Mouse (Mus musculus): Measurements from ENCODE around the gene Krtap4-7. TPM values are rescaled to one million over a fixed set of nuclear protein-coding genes. Genes with fewer than 3 reads are reported as not detected.
"Not testable (repeated sequence)": the region's sequence is repeated elsewhere in the genome, so short reads cannot be mapped to it uniquely, and the experiment has no call there.

The Krtap4-7 gene
- not detected in 2 replicates for polyA plus RNA-seq (2011; ENCODE audit: insufficient read length, low read depth, missing spikeins)

GRCm38 (mm10) chr11:99643635-99644139 lies at the start of gene Krtap4-7:
Gene Krtap4-7, minus strand, starts transcription at chr11:99644089.
- not testable (repeated sequence) for H3K4me1 ChIP-seq (ENCODE audit: control insufficient read depth, insufficient read depth, low read length); H3K4me3 ChIP-seq (ENCODE audit: insufficient read depth, low read length); H3K27ac ChIP-seq (ENCODE audit: insufficient read depth, low read length)

GRCm38 (mm10) chr11:99690463-99690862 lies 46.6 kb upstream of the Krtap4-7 start, which contains the start of gene Gm14190:
Gene Gm14190, minus strand, starts transcription at chr11:99690740.
- no peak within 1 kb of the TSS for H3K27ac ChIP-seq (ENCODE audit: insufficient read depth, low read length)
- H3K4me1 ChIP-seq (ENCODE audit: control insufficient read depth, insufficient read depth, low read length): no peaks in the 10 kb centered on the region
- TF ChIP-seq CTCF (IDR thresholded peaks at IDR 0.05; ENCODE audit: borderline replicate concordance, insufficient read depth, low read length) (no peak), POLR2A (IDR thresholded peaks at IDR 0.05; ENCODE audit: low read depth, low read length) (no peak)

GRCm38 (mm10) chr11:99685235-99685634 lies 41.3 kb upstream of the Krtap4-7 start:
- H3K27ac ChIP-seq (ENCODE audit: insufficient read depth, low read length); H3K4me1 ChIP-seq (ENCODE audit: control insufficient read depth, insufficient read depth, low read length); H3K4me3 ChIP-seq (ENCODE audit: insufficient read depth, low read length): not testable (repeated sequence)

More at GRCm38 (mm10) chr11:99690463-99690862, 46.6 kb upstream of the Krtap4-7 start, which contains the start of gene Gm14190:
- H3K4me3 ChIP-seq (ENCODE audit: insufficient read depth, low read length): no peak within 1 kb of the TSS

GRCm38 (mm10) chr11:99683481-99683880 lies 39.6 kb upstream of the Krtap4-7 start:
- Histone ChIP-seq H3K27ac (ENCODE audit: insufficient read depth, low read length) (no peak overlapping the region), H3K4me1 (ENCODE audit: control insufficient read depth, insufficient read depth, low read length) (no peaks in the 10 kb centered on the region), H3K4me3 (ENCODE audit: insufficient read depth, low read length) (no peak overlapping the region)
- TF ChIP-seq POLR2A (IDR thresholded peaks at IDR 0.05; ENCODE audit: low read depth, low read length): no peak
- TF ChIP-seq CTCF (IDR thresholded peaks at IDR 0.05; ENCODE audit: borderline replicate concordance, insufficient read depth, low read length): no peak

- no peak for TF ChIP-seq POLR2A (IDR thresholded peaks at IDR 0.05; ENCODE audit: low read depth, low read length)
- no peak for TF ChIP-seq CTCF (IDR thresholded peaks at IDR 0.05; ENCODE audit: borderline replicate concordance, insufficient read depth, low read length)
- H3K4me1 ChIP-seq (ENCODE audit: control insufficient read depth, insufficient read depth, low read length): no peaks in the 10 kb centered on the region
- no peak within 1 kb of the TSS for H3K4me3 ChIP-seq (ENCODE audit: insufficient read depth, low read length)
- no peak within 1 kb of the TSS for H3K27ac ChIP-seq (ENCODE audit: insufficient read depth, low read length)
Measured at GRCm38 (mm10) chr11:99665860-99666259, 22.0 kb upstream of the Krtap4-7 start, which contains the start of gene Krtap4-6. Gene Krtap4-6, minus strand, starts transcription at chr11:99665960.

GRCm38 (mm10) chr11:99662802-99663201 lies 18.9 kb upstream of the Krtap4-7 start:
- H3K4me1 ChIP-seq (ENCODE audit: control insufficient read depth, insufficient read depth, low read length): peaks cover 7% of the 10 kb centered on the region; the same call in 1 of the 2 replicates
- no peak overlapping the region for H3K4me3 ChIP-seq (ENCODE audit: insufficient read depth, low read length)
- TF ChIP-seq CTCF (IDR thresholded peaks at IDR 0.05; ENCODE audit: borderline replicate concordance, insufficient read depth, low read length) (no peak), POLR2A (IDR thresholded peaks at IDR 0.05; ENCODE audit: low read depth, low read length) (no peak)
- no peak overlapping the region for H3K27ac ChIP-seq (ENCODE audit: insufficient read depth, low read length)

GRCm38 (mm10) chr11:99659256-99659655 lies 15.4 kb upstream of the Krtap4-7 start:
- H3K27ac ChIP-seq (ENCODE audit: insufficient read depth, low read length): peak overlapping the region; percentile 46; the same call in 1 of the 2 replicates
- TF ChIP-seq POLR2A (IDR thresholded peaks at IDR 0.05; ENCODE audit: low read depth, low read length) (no peak), CTCF (IDR thresholded peaks at IDR 0.05; ENCODE audit: borderline replicate concordance, insufficient read depth, low read length) (no peak)
- peaks cover 7% of the 10 kb centered on the region; the same call in 1 of the 2 replicates for H3K4me1 ChIP-seq (ENCODE audit: control insufficient read depth, insufficient read depth, low read length)
- no peak overlapping the region for H3K4me3 ChIP-seq (ENCODE audit: insufficient read depth, low read length)

- H3K4me1 ChIP-seq (ENCODE audit: control insufficient read depth, insufficient read depth, low read length); H3K4me3 ChIP-seq (ENCODE audit: insufficient read depth, low read length): not testable (repeated sequence)
- peak within 1 kb of the TSS; percentile 74 for H3K27ac ChIP-seq (ENCODE audit: insufficient read depth, low read length)
Measured at GRCm38 (mm10) chr11:99658467-99659010, 14.7 kb upstream of the Krtap4-7 start, which contains the start of gene Gm11563. Gene Gm11563, minus strand, starts transcription at chr11:99658960.

GRCm38 (mm10) chr11:99657051-99657450 lies 13.2 kb upstream of the Krtap4-7 start:
- peaks cover 7% of the 10 kb centered on the region; the same call in 1 of the 2 replicates for H3K4me1 ChIP-seq (ENCODE audit: control insufficient read depth, insufficient read depth, low read length)
- no peak overlapping the region for H3K27ac ChIP-seq (ENCODE audit: insufficient read depth, low read length)
- no peak overlapping the region for H3K4me3 ChIP-seq (ENCODE audit: insufficient read depth, low read length)
- TF ChIP-seq POLR2A (IDR thresholded peaks at IDR 0.05; ENCODE audit: low read depth, low read length) (no peak), CTCF (IDR thresholded peaks at IDR 0.05; ENCODE audit: borderline replicate concordance, insufficient read depth, low read length) (no peak)

GRCm38 (mm10) chr11:99650136-99650535 lies 6.2 kb upstream of the Krtap4-7 start, which contains the start of gene Gm11555:
Gene Gm11555, minus strand, starts transcription at chr11:99650236.
- H3K4me1 ChIP-seq (ENCODE audit: control insufficient read depth, insufficient read depth, low read length): no peaks in the 10 kb centered on the region
- no peak within 1 kb of the TSS for H3K27ac ChIP-seq (ENCODE audit: insufficient read depth, low read length)
- no peak for TF ChIP-seq POLR2A (IDR thresholded peaks at IDR 0.05; ENCODE audit: low read depth, low read length)
- no peak for TF ChIP-seq CTCF (IDR thresholded peaks at IDR 0.05; ENCODE audit: borderline replicate concordance, insufficient read depth, low read length)
- no peak within 1 kb of the TSS for H3K4me3 ChIP-seq (ENCODE audit: insufficient read depth, low read length)
